ENCODE assay signal across 8 mouse cellular contexts in the genomic region with DNA sequence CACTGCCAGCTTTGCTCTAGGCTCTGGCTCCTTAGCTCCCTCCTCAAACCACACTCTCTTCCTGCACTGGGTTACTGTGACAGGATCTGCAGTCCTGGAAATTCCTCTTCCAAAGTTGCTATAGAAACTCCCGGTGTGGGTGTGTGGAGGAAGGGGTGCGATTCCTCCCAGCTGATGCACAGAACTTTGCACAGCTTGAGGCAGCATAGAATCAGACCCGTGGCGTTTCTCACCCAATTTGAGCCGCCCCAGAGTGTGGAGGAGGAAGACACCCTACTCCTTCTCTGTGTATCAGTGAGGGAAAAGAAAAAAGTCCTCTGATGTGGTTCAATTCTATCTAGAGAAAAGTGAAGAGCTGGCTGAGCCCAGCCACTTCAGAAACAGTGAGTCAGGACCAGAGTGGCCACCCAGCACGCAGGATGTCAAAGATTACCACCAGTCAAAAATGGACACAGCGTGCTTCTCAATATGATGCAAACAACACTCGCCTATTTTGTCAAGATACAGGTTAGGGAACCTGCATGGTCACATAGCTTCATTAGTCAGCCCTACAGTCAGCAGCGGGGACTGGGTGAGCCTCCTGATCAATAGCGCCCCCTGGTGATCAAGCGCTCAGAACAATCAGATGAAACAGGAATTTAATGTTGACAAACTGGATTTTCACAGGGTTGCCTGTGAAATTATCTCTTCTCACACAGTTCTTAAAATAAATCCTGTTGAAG.
DNase-seq lines count a peak whose midpoint lies in the region; ATAC-seq lines count a peak whose summit lies in the region.
"Had no signal": no experiment of that assay in that cellular context is flagged by ENCODE, and none has a peak within 500 bp of the region (broad histone marks: within the 10 kb centered on the region; RNA-seq: fewer than 3 reads in every experiment).

No protein-coding gene starts in this region.

- H3K9ac ChIP-seq in midbrain, embryonic 14.5 days (replicated peaks; ENCODE audit: low read length) = no peak overlapping the region

- WGBS in midbrain, embryonic 14.5 days = 26% methylated on average over 11 of the region's 11 CpGs

- no peak overlapping the region for H3K4me3 ChIP-seq in midbrain, embryonic 14.5 days (replicated peaks; ENCODE audit: low read depth, low read length)
- H3K4me3 ChIP-seq: myocyte had no signal

- no peaks in the 10 kb centered on the region for H3K36me3 ChIP-seq in midbrain, embryonic 14.5 days (ENCODE audit: control insufficient read depth, insufficient read depth, low read length)

- no peaks in the 10 kb centered on the region for H3K9me3 ChIP-seq in midbrain, embryonic 14.5 days (ENCODE audit: control insufficient read depth, low read length)

- ATAC-seq in midbrain, embryonic 14.5 days (ENCODE audit: low FRiP score, low TSS enrichment) = no peak
- ATAC-seq in erythroid progenitor cell, adult 5-6 weeks (replicated peaks; ENCODE audit: low FRiP score, poor library complexity, severe bottlenecking) = no peak

- H3K27ac ChIP-seq in midbrain, embryonic 14.5 days (replicated peaks; ENCODE audit: low read depth, low read length) = no peak overlapping the region

- no peaks in the 10 kb centered on the region for H3K27me3 ChIP-seq in midbrain, embryonic 14.5 days (ENCODE audit: control insufficient read depth, insufficient read depth, low read length)

- H3K4me1 ChIP-seq in midbrain, embryonic 14.5 days (ENCODE audit: control insufficient read depth, insufficient read depth, low read length) = no peaks in the 10 kb centered on the region

- peak; percentile 39 to 46 for DNase-seq in urinary bladder, adult 18-20 months (ENCODE audit: low spot score in 2 of 2)
- no peak for DNase-seq in urinary bladder, adult 2 months (ENCODE audit: low spot score)
- DNase-seq in cerebellum, adult 8-10 months = peak; percentile 53
- DNase-seq in frontal cortex, postnatal 10 days (ENCODE audit: low spot score in 2 of 2) = peak; percentile 72 to 84
- peak; percentile 72 to 84 for DNase-seq in layer of hippocampus, postnatal 14 days (ENCODE audit: low spot score in 2 of 2)
- peak; percentile 68 for DNase-seq in midbrain, embryonic 14.5 days

- H3K4me2 ChIP-seq in midbrain, embryonic 14.5 days (ENCODE audit: low read length) = no peak overlapping the region
